Mouse (Mus musculus): ENCODE data around the gene Map1b. TPM values are rescaled to one million over a fixed set of nuclear protein-coding genes. Genes with fewer than 3 reads are reported as not detected.

Gene Map1b
- polyA plus RNA-seq, 1 experiment from 2014 or later = 3.0 TPM

DNA sequence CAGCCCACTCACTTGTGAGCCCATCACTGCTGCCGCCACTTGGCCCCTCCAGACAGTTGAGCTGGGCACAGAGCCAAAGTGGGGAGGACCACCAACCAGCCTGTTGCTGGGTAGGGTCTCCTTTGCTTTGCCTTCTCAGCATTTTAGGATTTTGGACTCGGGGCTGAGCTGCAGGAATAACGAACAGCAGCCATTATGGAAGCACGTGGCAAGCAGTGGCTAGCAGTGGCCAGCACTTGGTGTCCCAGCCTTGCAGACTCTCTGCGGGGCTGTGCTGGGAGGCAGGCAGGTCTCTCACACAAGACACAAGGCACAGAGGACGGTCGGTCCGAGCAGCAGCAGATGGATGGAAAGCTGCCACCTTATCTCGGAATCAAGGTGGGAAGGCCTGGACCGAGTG, 31.4 kb downstream of the Map1b start:
- Histone ChIP-seq H3K4me1 (replicated peaks) (no peaks in the 10 kb centered on the region), H3K9me3 (replicated peaks) (no peaks in the 10 kb centered on the region), H3K27ac (replicated peaks) (no peak overlapping the region), H3K4me2 (no peak overlapping the region), H3K36me3 (replicated peaks) (no peaks in the 10 kb centered on the region), H3K27me3 (no peaks in the 10 kb centered on the region), H3K9ac (no peak overlapping the region), H3K4me3 (replicated peaks) (no peak overlapping the region)
- whole genome bisulfite sequencing (ENCODE audit: insufficient replicate concordance) = 62% methylated on average over 10 of the region's 10 CpGs
- no peak for ATAC-seq (ENCODE audit: insufficient read depth)

DNA sequence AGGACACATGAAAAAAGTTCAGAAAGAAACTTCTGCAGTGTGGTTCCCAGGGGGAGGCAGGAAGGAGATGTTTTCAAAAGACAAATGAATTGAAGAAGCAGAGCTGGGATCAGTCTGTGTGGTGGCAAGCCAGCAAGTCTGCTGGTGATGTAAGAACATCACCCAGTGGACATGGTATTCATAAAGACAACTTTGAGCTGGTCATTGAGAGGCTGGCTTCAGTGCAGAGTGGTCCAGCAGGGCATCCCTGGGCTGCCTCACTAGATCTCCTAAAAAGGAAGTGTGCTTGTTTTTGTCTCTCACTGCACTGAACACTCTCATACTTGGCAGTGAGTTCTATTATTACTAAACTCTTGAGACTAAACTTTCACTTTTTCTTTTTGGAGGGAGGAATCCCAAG, 32.9 kb downstream of the Map1b start:
- H3K4me2 ChIP-seq = no peak overlapping the region
- no peaks in the 10 kb centered on the region for H3K36me3 ChIP-seq (replicated peaks)
- H3K27me3 ChIP-seq = no peaks in the 10 kb centered on the region
- no peak for ATAC-seq (ENCODE audit: insufficient read depth)
- H3K27ac ChIP-seq (replicated peaks) = no peak overlapping the region
- no peaks in the 10 kb centered on the region for H3K4me1 ChIP-seq (replicated peaks)
- H3K9ac ChIP-seq = no peak overlapping the region
- no peaks in the 10 kb centered on the region for H3K9me3 ChIP-seq (replicated peaks)
- H3K4me3 ChIP-seq (replicated peaks) = no peak overlapping the region

DNA sequence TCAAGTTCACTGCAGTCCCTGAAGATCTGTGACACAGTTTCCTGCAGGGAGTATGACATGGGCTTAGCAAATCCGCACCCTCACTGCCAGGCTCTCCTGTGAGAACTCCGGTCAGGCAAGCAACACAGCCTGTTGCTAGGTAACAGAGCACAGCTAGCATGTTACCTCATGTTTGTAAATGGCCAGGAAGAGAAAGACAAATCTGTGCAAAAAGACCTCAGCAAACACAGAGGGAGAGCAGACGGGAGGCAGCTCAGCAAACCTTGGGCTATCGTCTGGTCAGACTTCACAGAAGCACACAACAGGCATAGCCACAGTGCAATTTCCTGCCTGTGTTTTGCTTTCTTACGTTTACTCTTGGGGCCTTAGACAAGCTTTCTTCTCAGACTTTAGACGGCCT, 40.9 kb downstream of the Map1b start:
- Histone ChIP-seq H3K4me2 (no peak overlapping the region), H3K36me3 (replicated peaks) (no peaks in the 10 kb centered on the region), H3K9ac (no peak overlapping the region), H3K4me3 (replicated peaks) (no peak overlapping the region), H3K27ac (replicated peaks) (no peak overlapping the region), H3K9me3 (replicated peaks) (no peaks in the 10 kb centered on the region), H3K4me1 (replicated peaks) (no peaks in the 10 kb centered on the region), H3K27me3 (no peaks in the 10 kb centered on the region)
- ATAC-seq (ENCODE audit: insufficient read depth) = no peak
- WGBS (ENCODE audit: insufficient replicate concordance) = 2% methylated on average over 6 of the region's 6 CpGs

DNA sequence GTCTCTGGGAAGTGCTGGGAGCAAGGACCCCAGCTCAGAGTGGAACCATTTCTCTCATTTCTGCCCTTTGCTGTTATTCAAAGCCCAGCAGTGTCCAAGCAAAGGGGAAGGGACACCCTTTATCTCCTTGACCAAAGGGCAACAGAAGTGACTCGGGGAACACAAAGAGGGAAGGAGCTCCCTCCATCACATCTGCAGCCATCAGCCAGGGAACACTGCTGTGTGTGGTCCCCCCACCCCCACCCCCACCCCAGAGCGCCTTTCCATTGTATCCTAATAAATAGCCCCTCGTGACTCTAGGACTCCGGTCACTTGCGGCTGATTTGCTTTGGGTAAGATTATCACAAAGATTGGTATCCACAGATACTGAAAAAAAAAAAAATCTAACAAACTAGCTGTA, 41.3 kb downstream of the Map1b start:
- no peak for ATAC-seq (ENCODE audit: insufficient read depth)
- WGBS (ENCODE audit: insufficient replicate concordance) = 8% methylated on average over 5 of the region's 5 CpGs
- Histone ChIP-seq H3K36me3 (replicated peaks) (no peaks in the 10 kb centered on the region), H3K4me3 (replicated peaks) (no peak overlapping the region), H3K4me1 (replicated peaks) (no peaks in the 10 kb centered on the region), H3K27ac (replicated peaks) (no peak overlapping the region), H3K9me3 (replicated peaks) (no peaks in the 10 kb centered on the region), H3K4me2 (no peak overlapping the region), H3K9ac (no peak overlapping the region), H3K27me3 (no peaks in the 10 kb centered on the region)

DNA sequence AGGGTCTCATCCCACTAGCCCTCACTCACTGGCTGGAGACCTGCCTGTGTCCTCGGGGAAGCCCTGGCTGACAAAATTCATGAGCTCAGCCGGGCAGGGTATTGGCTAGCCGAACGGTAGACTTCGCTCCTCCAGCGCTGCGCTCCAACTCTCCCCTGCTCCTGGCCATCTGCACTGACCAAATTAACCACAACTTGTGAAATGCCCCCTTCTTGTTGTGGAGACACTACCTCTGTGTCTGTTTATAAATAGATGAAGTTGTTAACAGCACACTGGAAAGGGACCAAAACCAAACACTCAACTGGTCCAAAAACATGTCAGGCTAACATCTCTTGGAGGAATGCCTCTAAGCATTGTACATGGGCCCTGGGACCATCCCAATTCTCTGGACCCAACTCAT, 42.2 kb downstream of the Map1b start:
- 74% methylated on average over 7 of the region's 7 CpGs for WGBS (ENCODE audit: insufficient replicate concordance)
- no peak overlapping the region for H3K4me3 ChIP-seq (replicated peaks)
- no peak for ATAC-seq (ENCODE audit: insufficient read depth)
- H3K9ac ChIP-seq = no peak overlapping the region
- H3K27ac ChIP-seq (replicated peaks) = no peak overlapping the region
- no peaks in the 10 kb centered on the region for H3K36me3 ChIP-seq (replicated peaks)
- no peaks in the 10 kb centered on the region for H3K9me3 ChIP-seq (replicated peaks)
- H3K4me1 ChIP-seq (replicated peaks) = no peaks in the 10 kb centered on the region
- H3K27me3 ChIP-seq = no peaks in the 10 kb centered on the region
- H3K4me2 ChIP-seq = no peak overlapping the region

DNA sequence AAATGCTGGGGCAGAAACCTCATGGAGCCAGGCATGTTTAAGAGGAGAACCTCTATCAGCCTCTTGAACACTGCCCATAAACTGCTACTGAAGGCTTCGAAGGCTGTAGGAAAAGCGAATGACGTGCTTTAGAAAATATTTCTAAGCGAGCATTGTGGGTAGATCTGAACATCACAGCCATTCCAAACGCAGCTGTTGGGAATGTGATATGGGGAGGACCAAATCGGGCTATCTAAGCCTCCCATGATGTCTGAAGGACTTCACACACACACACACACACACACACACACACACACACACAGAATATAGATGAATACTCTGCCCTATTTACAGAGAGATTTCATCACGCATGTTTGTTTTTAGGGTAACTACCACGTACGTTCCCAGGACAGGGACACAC, 44.3 kb downstream of the Map1b start:
- H3K36me3 ChIP-seq (replicated peaks) = no peaks in the 10 kb centered on the region
- no peaks in the 10 kb centered on the region for H3K4me1 ChIP-seq (replicated peaks)
- no peak overlapping the region for H3K4me2 ChIP-seq
- H3K27me3 ChIP-seq = no peaks in the 10 kb centered on the region
- H3K4me3 ChIP-seq (replicated peaks) = no peak overlapping the region
- no peak overlapping the region for H3K27ac ChIP-seq (replicated peaks)
- H3K9ac ChIP-seq = no peak overlapping the region
- H3K9me3 ChIP-seq (replicated peaks) = no peaks in the 10 kb centered on the region
- ATAC-seq (ENCODE audit: insufficient read depth) = no peak
- 70% methylated on average over 9 of the region's 9 CpGs for WGBS (ENCODE audit: insufficient replicate concordance)

DNA sequence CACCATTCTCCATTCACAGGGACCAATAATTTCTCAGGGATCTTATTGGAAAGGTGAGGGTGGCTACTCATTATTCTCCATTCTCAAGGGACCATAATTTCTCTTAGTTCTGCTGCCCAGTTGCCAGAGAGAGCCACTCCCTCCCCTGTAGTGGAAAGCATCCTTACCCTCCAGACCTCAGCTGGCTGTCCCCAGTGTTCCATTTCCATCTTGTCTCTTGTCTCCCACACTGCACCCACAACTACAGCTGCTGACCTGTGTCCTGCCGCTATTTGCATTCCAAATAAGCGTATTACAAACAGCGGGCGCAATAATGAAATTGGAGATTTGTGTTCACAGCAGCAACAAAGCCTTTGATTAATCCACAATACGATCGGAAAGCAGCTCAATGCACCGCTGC, 46.3 kb downstream of the Map1b start:
- Histone ChIP-seq H3K4me1 (replicated peaks) (no peaks in the 10 kb centered on the region), H3K27ac (replicated peaks) (no peak overlapping the region), H3K36me3 (replicated peaks) (no peaks in the 10 kb centered on the region), H3K4me3 (replicated peaks) (no peak overlapping the region), H3K4me2 (no peak overlapping the region), H3K27me3 (no peaks in the 10 kb centered on the region), H3K9ac (no peak overlapping the region), H3K9me3 (replicated peaks) (no peaks in the 10 kb centered on the region)
- WGBS (ENCODE audit: insufficient replicate concordance) = 74% methylated on average over 7 of the region's 7 CpGs
- no peak for ATAC-seq (ENCODE audit: insufficient read depth)

DNA sequence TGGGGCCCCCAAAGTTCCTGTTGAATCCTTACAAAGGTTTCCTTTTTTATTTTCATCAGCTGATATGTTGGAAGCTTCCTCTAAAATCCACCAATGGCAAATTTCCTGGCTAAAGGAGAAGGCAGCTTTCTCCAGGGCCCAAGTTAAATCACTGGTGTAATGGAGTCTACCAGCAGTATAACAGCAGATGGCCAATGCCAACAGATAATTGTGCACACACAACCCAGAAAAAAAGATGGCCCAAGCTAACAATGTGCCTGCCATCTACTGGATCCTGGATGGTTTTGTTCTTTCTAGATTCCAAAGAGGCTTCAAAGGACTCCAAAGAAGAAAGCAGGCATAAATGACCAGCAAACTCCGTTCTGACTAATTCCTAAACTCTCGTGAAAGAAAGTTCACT, 48.1 kb downstream of the Map1b start:
- 47% methylated on average over 2 of the region's 2 CpGs for WGBS (ENCODE audit: insufficient replicate concordance)
- H3K4me3 ChIP-seq (replicated peaks) = no peak overlapping the region
- no peaks in the 10 kb centered on the region for H3K4me1 ChIP-seq (replicated peaks)
- no peaks in the 10 kb centered on the region for H3K9me3 ChIP-seq (replicated peaks)
- no peak overlapping the region for H3K4me2 ChIP-seq
- no peak overlapping the region for H3K27ac ChIP-seq (replicated peaks)
- no peak for ATAC-seq (ENCODE audit: insufficient read depth)
- H3K27me3 ChIP-seq = no peaks in the 10 kb centered on the region
- no peaks in the 10 kb centered on the region for H3K36me3 ChIP-seq (replicated peaks)
- H3K9ac ChIP-seq = no peak overlapping the region

DNA sequence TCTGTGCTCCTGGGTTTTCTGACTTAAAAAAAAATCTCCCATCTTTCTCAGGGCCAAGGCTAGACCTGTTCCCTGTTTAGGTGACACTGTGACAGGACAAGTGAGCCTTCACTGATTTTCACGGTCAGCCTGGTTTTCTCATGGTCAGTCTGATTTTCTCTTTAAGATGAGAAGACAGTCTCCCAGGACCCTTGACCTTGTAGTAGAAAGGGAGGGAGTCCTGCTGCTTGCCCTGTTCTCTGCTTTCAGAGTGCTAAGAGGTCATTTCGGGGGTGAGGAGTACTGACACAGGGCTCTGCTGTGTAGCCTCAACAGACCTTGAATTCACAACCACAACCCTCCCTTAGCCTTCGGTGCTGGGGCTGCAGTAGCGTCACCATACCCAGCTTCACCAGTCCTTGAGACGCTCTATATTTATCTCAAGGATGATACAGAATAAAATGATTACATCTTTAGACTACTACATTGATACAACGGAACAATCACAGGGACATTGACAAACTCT, 49.5 kb downstream of the Map1b start:
- no peaks in the 10 kb centered on the region for H3K4me1 ChIP-seq (replicated peaks)
- H3K4me3 ChIP-seq (replicated peaks) = no peak overlapping the region
- H3K36me3 ChIP-seq (replicated peaks) = no peaks in the 10 kb centered on the region
- no peak overlapping the region for H3K4me2 ChIP-seq
- no peaks in the 10 kb centered on the region for H3K9me3 ChIP-seq (replicated peaks)
- 60% methylated on average over 6 of the region's 6 CpGs for WGBS (ENCODE audit: insufficient replicate concordance)
- no peak overlapping the region for H3K27ac ChIP-seq (replicated peaks)
- ATAC-seq (ENCODE audit: insufficient read depth) = no peak
- no peaks in the 10 kb centered on the region for H3K27me3 ChIP-seq
- no peak overlapping the region for H3K9ac ChIP-seq

DNA sequence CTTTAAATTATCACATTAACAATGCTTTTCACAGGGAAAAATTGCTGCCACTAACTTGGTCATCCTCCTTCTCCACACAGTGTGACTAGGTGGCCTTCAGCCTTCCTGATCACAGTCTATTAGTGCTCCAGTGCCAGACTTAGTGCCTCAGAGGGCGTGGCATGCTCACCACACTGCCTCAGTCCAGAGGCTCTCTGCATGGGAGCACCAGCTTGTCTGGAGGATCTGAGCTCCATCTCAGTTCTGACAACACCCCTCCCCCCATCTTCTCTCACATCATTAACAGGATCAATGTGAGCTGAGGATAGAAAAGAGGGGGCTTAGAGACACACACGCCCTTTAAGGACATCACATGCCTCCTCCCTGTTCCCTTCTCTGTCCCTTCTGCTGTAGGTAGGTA, 50.3 kb downstream of the Map1b start:
- 49% methylated on average over 2 of the region's 2 CpGs for WGBS (ENCODE audit: insufficient replicate concordance)
- no peak for ATAC-seq (ENCODE audit: insufficient read depth)
- no peaks in the 10 kb centered on the region for H3K36me3 ChIP-seq (replicated peaks)
- no peak overlapping the region for H3K4me2 ChIP-seq
- no peaks in the 10 kb centered on the region for H3K27me3 ChIP-seq
- no peaks in the 10 kb centered on the region for H3K4me1 ChIP-seq (replicated peaks)
- no peak overlapping the region for H3K27ac ChIP-seq (replicated peaks)
- H3K4me3 ChIP-seq (replicated peaks) = no peak overlapping the region
- H3K9ac ChIP-seq = no peak overlapping the region
- no peaks in the 10 kb centered on the region for H3K9me3 ChIP-seq (replicated peaks)

DNA sequence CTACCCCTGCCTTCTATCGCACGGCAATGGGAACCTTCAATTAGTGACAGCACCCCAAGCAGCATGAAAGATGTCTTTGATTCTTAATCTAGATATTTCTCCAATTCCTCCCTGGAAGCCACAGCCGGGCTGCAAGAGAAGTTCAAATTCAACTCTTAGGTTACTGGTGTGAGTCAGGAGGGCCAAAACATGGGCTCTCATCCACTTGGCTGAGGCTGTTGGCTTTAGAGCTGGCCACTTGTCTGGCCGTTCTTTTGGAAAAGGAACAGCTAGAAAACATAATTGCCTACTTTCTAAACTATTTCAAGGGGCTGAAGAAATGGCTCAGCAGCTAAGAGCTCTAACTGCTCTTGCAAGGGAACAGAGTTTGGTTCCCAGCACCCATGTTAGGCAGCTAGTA, 51.8 kb downstream of the Map1b start:
- Histone ChIP-seq H3K27ac (replicated peaks) (no peak overlapping the region), H3K9me3 (replicated peaks) (no peaks in the 10 kb centered on the region), H3K27me3 (no peaks in the 10 kb centered on the region), H3K4me1 (replicated peaks) (no peaks in the 10 kb centered on the region), H3K4me2 (no peak overlapping the region), H3K4me3 (replicated peaks) (no peak overlapping the region), H3K9ac (no peak overlapping the region), H3K36me3 (replicated peaks) (no peaks in the 10 kb centered on the region)
- no peak for ATAC-seq (ENCODE audit: insufficient read depth)
- WGBS (ENCODE audit: insufficient replicate concordance) = 69% methylated on average over 4 of the region's 4 CpGs

DNA sequence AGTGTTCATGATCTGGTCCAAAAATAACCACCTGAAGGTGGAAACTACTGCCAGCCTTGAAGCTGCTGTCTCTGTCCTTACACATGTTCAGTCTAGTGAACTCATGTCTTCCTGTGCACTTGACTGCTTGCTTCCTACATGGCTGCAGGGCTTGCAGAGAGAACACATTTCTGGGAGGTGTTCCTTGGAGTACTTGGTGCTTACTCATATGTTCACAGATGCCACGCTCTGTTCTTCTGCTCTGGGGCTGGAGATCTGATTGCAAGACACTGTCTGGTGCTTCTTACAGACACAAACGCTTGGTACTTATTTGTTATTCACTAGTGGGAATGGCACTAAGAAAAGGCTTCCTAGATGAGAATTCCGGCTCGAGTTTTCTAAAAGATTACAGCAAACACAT, 54.5 kb downstream of the Map1b start:
- 52% methylated on average over 4 of the region's 4 CpGs for WGBS (ENCODE audit: insufficient replicate concordance)
- H3K9ac ChIP-seq = no peak overlapping the region
- no peaks in the 10 kb centered on the region for H3K9me3 ChIP-seq (replicated peaks)
- H3K27me3 ChIP-seq = no peaks in the 10 kb centered on the region
- H3K27ac ChIP-seq (replicated peaks) = no peak overlapping the region
- no peaks in the 10 kb centered on the region for H3K36me3 ChIP-seq (replicated peaks)
- no peak overlapping the region for H3K4me3 ChIP-seq (replicated peaks)
- ATAC-seq (ENCODE audit: insufficient read depth) = no peak
- H3K4me1 ChIP-seq (replicated peaks) = no peaks in the 10 kb centered on the region
- no peak overlapping the region for H3K4me2 ChIP-seq
